Mouse (Mus musculus) spleen, adult 2 months (tissue): ENCODE measurements around the gene Scube1. TPM values are rescaled to one million over a fixed set of nuclear protein-coding genes. Genes with fewer than 3 reads are reported as not detected.

Experiments
- DNase-seq, 2 experiments: peaks; one replicate each; pipeline versions ENCODE4 v3.0.0 to v3.0.0-alpha.2; 2012 to 2021; ENCODE audit warnings: low spot score in 2 of 2, low read depth in 1 of 2
- H3K27ac ChIP-seq: fragments of 200-500 bp; 2 replicates; pipeline ENCODE4 v1.5.1; 2012; ENCODE audit warnings: low read length, inconsistent platforms; ENCODE audit not compliant: insufficient read depth
- H3K27me3 ChIP-seq: fragments of 200-500 bp; 2 replicates; pipeline ENCODE4 v1.6.1; 2012; ENCODE audit warnings: mild to moderate bottlenecking, moderate library complexity, low read length, inconsistent platforms; ENCODE audit not compliant: control insufficient read depth, insufficient read depth
- H3K36me3 ChIP-seq: fragments of 200-500 bp; 2 replicates; pipeline ENCODE4 v1.6.1; 2012; ENCODE audit warnings: mild to moderate bottlenecking, low read length, inconsistent platforms; ENCODE audit not compliant: control insufficient read depth, insufficient read depth
- H3K4me1 ChIP-seq: fragments of 200-500 bp; 2 replicates; pipeline ENCODE4 v1.6.1; 2011; ENCODE audit warnings: inconsistent platforms; ENCODE audit not compliant: control insufficient read depth, insufficient read depth, insufficient read length
- H3K4me3 ChIP-seq: fragments of 200-500 bp; 2 replicates; pipeline ENCODE4 v1.5.1; 2011; ENCODE audit warnings: mild to moderate bottlenecking, inconsistent platforms; ENCODE audit not compliant: insufficient read depth, insufficient read length; ENCODE audit errors: extremely low read depth
- CTCF ChIP-seq: fragments of 200-500 bp; IDR thresholded peaks from 2 replicates; pipeline ENCODE4 v1.5.1; 2011; ENCODE audit warnings: mild to moderate bottlenecking, inconsistent platforms; ENCODE audit not compliant: insufficient read depth, insufficient read length, insufficient replicate concordance; ENCODE audit errors: extremely low read depth
- POLR2A ChIP-seq: fragments of 200-500 bp; IDR thresholded peaks from 2 replicates; pipeline ENCODE4 v1.6.1; 2011; ENCODE audit warnings: low read depth, low read length, inconsistent platforms
- WGBS: fragments of 180-500 bp; shearing (Covaris S2); methylation state at CpG from one replicate; pipeline ENCODE4 v1.1.7; 2018; 5-methylcytosine and 5-hydroxymethylcytosine counted together
- polyA plus RNA-seq: library from polyadenylated mRNA; depleted of rRNA; stranded (reverse); fragments of >200 nt; gene quantifications from 2 replicates; pipeline ENCODE4 v1.2.3, GENCODE M21; 2012

The Scube1 gene
- polyA plus RNA-seq, 1 experiment = 8.8 TPM

GRCm38 (mm10) chr15:83712361-83712760, 12.5 kb downstream of the Scube1 start:
- Histone ChIP-seq H3K27ac (no peak overlapping the region), H3K4me1 (no peaks in the 10 kb centered on the region), H3K4me3 (no peak overlapping the region), H3K27me3 (no peaks in the 10 kb centered on the region), H3K36me3 (no peaks in the 10 kb centered on the region)
- 86% methylated on average over 5 of the region's 5 CpGs for WGBS
- no peak for DNase-seq
- no peak for TF ChIP-seq POLR2A
- TF ChIP-seq CTCF = no peak

GRCm38 (mm10) chr15:83709889-83710774, 14.7 kb downstream of the Scube1 start:
- no peaks in the 10 kb centered on the region for H3K27me3 ChIP-seq
- H3K27ac ChIP-seq = no peak overlapping the region
- WGBS = 80% methylated on average over 23 of the region's 23 CpGs
- no peaks in the 10 kb centered on the region for H3K36me3 ChIP-seq
- H3K4me3 ChIP-seq = no peak overlapping the region
- H3K4me1 ChIP-seq = no peaks in the 10 kb centered on the region
- no peak for DNase-seq
- TF ChIP-seq CTCF = no peak
- TF ChIP-seq POLR2A = no peak

- Histone ChIP-seq H3K4me3 (no peak overlapping the region), H3K4me1 (no peaks in the 10 kb centered on the region), H3K27ac (no peak overlapping the region), H3K27me3 (no peaks in the 10 kb centered on the region), H3K36me3 (no peaks in the 10 kb centered on the region)
- TF ChIP-seq CTCF (no peak), POLR2A (no peak)
- no peak for DNase-seq
- 67% methylated on average over 10 of the region's 10 CpGs for WGBS
These were observed 18.2 kb downstream of the Scube1 start for GRCm38 (mm10) chr15:83706528-83707199.

- H3K4me3 ChIP-seq = no peak overlapping the region
- TF ChIP-seq CTCF (no peak), POLR2A (no peak)
- 90% methylated on average over 13 of the region's 13 CpGs for WGBS
- H3K36me3 ChIP-seq = no peaks in the 10 kb centered on the region
- no peaks in the 10 kb centered on the region for H3K27me3 ChIP-seq
- no peak for DNase-seq
- H3K4me1 ChIP-seq = no peaks in the 10 kb centered on the region
- H3K27ac ChIP-seq = no peak overlapping the region
These were observed 24.3 kb downstream of the Scube1 start for GRCm38 (mm10) chr15:83700593-83700923.

- Histone ChIP-seq H3K27ac (no peak overlapping the region), H3K4me1 (no peaks in the 10 kb centered on the region)
- no peak for DNase-seq
These were observed 24.8 kb downstream of the Scube1 start for GRCm38 (mm10) chr15:83699834-83700592.

GRCm38 (mm10) chr15:83699132-83699833, 25.5 kb downstream of the Scube1 start:
- TF ChIP-seq POLR2A (no peak), CTCF (no peak)
- Histone ChIP-seq H3K27ac (no peak overlapping the region), H3K4me3 (no peak overlapping the region), H3K4me1 (no peaks in the 10 kb centered on the region), H3K27me3 (no peaks in the 10 kb centered on the region), H3K36me3 (no peaks in the 10 kb centered on the region)
- no peak for DNase-seq
- 85% methylated on average over 20 of the region's 20 CpGs for WGBS

More at GRCm38 (mm10) chr15:83699834-83700592, 24.8 kb downstream of the Scube1 start:
- 57% methylated on average over 11 of the region's 11 CpGs for WGBS
- H3K4me3 ChIP-seq = no peak overlapping the region
- TF ChIP-seq CTCF (no peak), POLR2A (no peak)
- no peaks in the 10 kb centered on the region for H3K27me3 ChIP-seq
- no peaks in the 10 kb centered on the region for H3K36me3 ChIP-seq
